Comparison of ENCODE assay signal across 11 mouse cellular contexts in the genomic region with DNA sequence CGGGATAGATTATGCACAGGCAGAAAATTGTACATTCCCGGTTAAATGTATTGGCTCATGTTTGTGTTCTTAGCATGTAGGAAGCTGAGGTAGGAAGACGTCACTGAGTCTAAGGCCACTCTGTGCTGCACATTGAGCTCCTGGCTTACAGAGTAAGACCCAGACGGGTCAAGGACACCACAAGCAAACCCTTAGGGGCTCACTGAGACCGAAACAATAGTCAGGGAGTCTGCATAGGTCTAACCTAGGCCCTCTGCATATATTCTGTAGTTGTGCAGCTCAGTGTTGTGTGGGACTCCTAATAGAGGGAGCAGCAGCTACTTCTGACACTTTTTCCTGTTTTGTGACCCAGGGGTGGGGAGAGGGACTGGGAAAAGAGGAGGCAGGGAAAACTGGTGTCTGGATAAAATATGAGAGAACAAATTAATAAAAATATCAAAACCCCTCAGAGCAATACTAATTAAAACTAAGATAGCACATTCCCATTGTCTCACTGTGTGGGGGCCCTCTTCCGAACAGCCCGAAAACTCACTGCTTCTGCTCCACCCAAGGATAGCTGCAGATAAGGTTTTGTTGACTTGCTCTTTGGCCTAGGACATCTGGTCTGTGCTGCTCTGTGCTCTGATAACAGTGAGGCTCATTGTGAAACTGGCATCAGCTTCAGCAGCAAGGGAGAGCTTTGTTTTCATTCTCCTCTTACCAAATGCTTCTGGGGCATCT. TPM values are rescaled to one million over a fixed set of nuclear protein-coding genes. Genes with fewer than 3 reads are reported as not detected.
DNase-seq lines count a peak whose midpoint lies in the region; ATAC-seq and TF ChIP-seq lines count a peak whose summit lies in the region.
"Had no signal": no experiment of that assay in that cellular context is flagged by ENCODE, and none has a peak within 500 bp of the region (broad histone marks: within the 10 kb centered on the region; RNA-seq: fewer than 3 reads in every experiment).

No protein-coding gene starts in this region.

- ATAC-seq in liver, embryonic 14.5 days (ENCODE audit: insufficient read depth): peak; percentile 99
- no peak for ATAC-seq in activated CD4-positive, CD25-positive, alpha-beta regulatory T cell, adult 4 months
- ATAC-seq in inflammation-experienced regulatory T-cells, adult 6 months: no peak
- ATAC-seq: hindbrain, embryonic 16.5 days had no signal

- no peaks in the 10 kb centered on the region for H3K27me3 ChIP-seq in heart, embryonic 10.5 days (ENCODE audit: insufficient read depth, poor library complexity, severe bottlenecking)
- H3K27me3 ChIP-seq in erythroblast, embryonic 14.5 days (ENCODE audit: control insufficient read depth): no peaks in the 10 kb centered on the region
- H3K27me3 ChIP-seq in liver, embryonic 14.5 days (ENCODE audit: control insufficient read depth, insufficient read depth, low read length): no peaks in the 10 kb centered on the region
- H3K27me3 ChIP-seq: neural tube, embryonic 13.5 days had no signal

- H3K4me1 ChIP-seq in heart, embryonic 10.5 days: peaks cover 55% of the 10 kb centered on the region
- peaks cover 55% of the 10 kb centered on the region for H3K4me1 ChIP-seq in erythroblast, embryonic 14.5 days (ENCODE audit: control insufficient read depth)
- peaks cover 15 to 42% of the 10 kb centered on the region in 2 experiments for H3K4me1 ChIP-seq in liver, embryonic 14.5 days (replicated peaks; ENCODE audit: control insufficient read depth in 2 of 2, insufficient read depth in 2 of 2, low read length in 1 of 2)

- H3K27ac ChIP-seq in heart, embryonic 10.5 days: peak overlapping the region; percentile 85
- peak overlapping the region; percentile 86 for H3K27ac ChIP-seq in liver, embryonic 14.5 days
- H3K27ac ChIP-seq: neural tube, embryonic 13.5 days had no signal

- peaks cover 19% of the 10 kb centered on the region for H3K36me3 ChIP-seq in heart, embryonic 10.5 days
- peaks cover 57% of the 10 kb centered on the region for H3K36me3 ChIP-seq in erythroblast, embryonic 14.5 days (ENCODE audit: control insufficient read depth)
- H3K36me3 ChIP-seq in liver, embryonic 14.5 days (replicated peaks; ENCODE audit: control insufficient read depth, insufficient read depth, low read depth): no peaks in the 10 kb centered on the region; the same call in 1 of the 2 replicates

- no peaks in the 10 kb centered on the region for H3K9me3 ChIP-seq in heart, embryonic 10.5 days
- H3K9me3 ChIP-seq in erythroblast, embryonic 14.5 days (ENCODE audit: control insufficient read depth, low read length): no peaks in the 10 kb centered on the region
- no peaks in the 10 kb centered on the region for H3K9me3 ChIP-seq in liver, embryonic 14.5 days (ENCODE audit: control insufficient read depth, low read length)
- H3K9me3 ChIP-seq: neural tube, embryonic 13.5 days had no signal

- peak overlapping the region; percentile 59 for H3K9ac ChIP-seq in liver, embryonic 14.5 days (replicated peaks)
- H3K9ac ChIP-seq: neural tube, embryonic 13.5 days had no signal

- WGBS in heart, embryonic 10.5 days: 42% methylated on average over 7 of the region's 7 CpGs
- 36% methylated on average over 7 of the region's 7 CpGs for WGBS in liver, embryonic 14.5 days (ENCODE audit: insufficient replicate concordance)

- peak overlapping the region; percentile 67 for H3K4me2 ChIP-seq in liver, embryonic 14.5 days (ENCODE audit: low read depth)
- H3K4me2 ChIP-seq: neural tube, embryonic 13.5 days had no signal

- peak; percentile 86 for TF ChIP-seq EP300 in liver, embryonic 14.5 days (IDR thresholded peaks at IDR 0.05; ENCODE audit: low read depth)

- peak; percentile 88 for DNase-seq in heart, embryonic 10.5 days (ENCODE audit: low spot score)
- no peak for DNase-seq in heart, postnatal 4 days
- peak; percentile 80 for DNase-seq in brain, adult 2 months (ENCODE audit: low read depth, low spot score)
- peak; percentile 68 to 70 (median 68) for DNase-seq in liver, embryonic 14.5 days (ENCODE audit: low read depth in 3 of 3, low spot score in 3 of 3)
- no peak for DNase-seq in layer of hippocampus, postnatal 14 days (ENCODE audit: low spot score in 2 of 2)
- DNase-seq: cerebellum, adult 18-20 months had no signal

- TF ChIP-seq CTCF in liver, embryonic 14.5 days (IDR thresholded peaks at IDR 0.05; ENCODE audit: low read depth): no peak

- no peak overlapping the region for H3K4me3 ChIP-seq in heart, embryonic 10.5 days
- peak overlapping the region; percentile 3 for H3K4me3 ChIP-seq in erythroblast, embryonic 14.5 days (replicated peaks)
- H3K4me3 ChIP-seq in liver, embryonic 14.5 days (ENCODE audit: insufficient read depth in 1 of 2, low read depth in 2 of 2, low read length in 2 of 2): peak overlapping the region in 1 of 2 experiments; percentile 27; a peak in 2 of 4 replicates
- H3K4me3 ChIP-seq: neural tube, embryonic 13.5 days had no signal

RNA-seq across cellular contexts. Expression of gene Pdlim1, which starts 25.6 kb away (rescaled TPM):
- polyA plus RNA-seq in heart, embryonic 10.5 days (2016; fragmentation: Nextera tagmentation; extraction: Ambion mirVana): 262 and 337 TPM in 2 replicates
- total RNA-seq in heart, postnatal 4 days (2021): 100 to 1,000 TPM; 266 to 281 TPM
- 1.5 and 3.5 TPM in 2 replicates for polyA plus RNA-seq in erythroblast, embryonic 14.5 days (2012)
- 14.2 and 31.4 TPM in 2 replicates for polyA plus RNA-seq in liver, embryonic 14.5 days (2012; rRNA removed)
- polyA plus RNA-seq in liver, embryonic 14.5 days (2014; fragmentation: Nextera tagmentation; extraction: Ambion mirVana): 70.7 and 73.9 TPM in 2 replicates
- 100 to 1,000 TPM; 169 to 193 TPM for polyA plus RNA-seq in activated CD4-positive, CD25-positive, alpha-beta regulatory T cell, adult 4 months (2017; shearing (Covaris generic))
- 100 to 1,000 TPM; 103 to 158 (median 146) TPM for polyA plus RNA-seq in inflammation-experienced regulatory T-cells, adult 6 months (2017; shearing (Covaris generic))
- 10 to 100 TPM in 1 of 2 experiments, 1 to 10 TPM in 1; 9.0 to 17.2 TPM for total RNA-seq in layer of hippocampus, postnatal 14 days (2021)

Comparison
In these comparisons a context has a peak if more than half of its experiments do, and no peak if none do; other contexts are left out.
1. DNase-seq: peak in heart, embryonic 10.5 days (single experiment), brain, adult 2 months (single experiment) and liver, embryonic 14.5 days (3 of 3); none in heart, postnatal 4 days (single experiment) and layer of hippocampus, postnatal 14 days (0 of 2).